Comparison of ENCODE assay signal across 18 mouse cellular contexts in genomic region chr7:137944991-137945390, GRCm38 (mm10).
DNase-seq lines count a peak whose midpoint lies in the region; ATAC-seq and TF ChIP-seq lines count a peak whose summit lies in the region.
"Had no signal": no experiment of that assay in that cellular context is flagged by ENCODE, and none has a peak within 500 bp of the region (broad histone marks: within the 10 kb centered on the region; RNA-seq: fewer than 3 reads in every experiment).

No protein-coding gene starts in this region.

- H3K4me2 ChIP-seq in limb, embryonic 14.5 days (replicated peaks; ENCODE audit: low read depth, low read length, severe bottlenecking) = no peak overlapping the region
- H3K4me2 ChIP-seq: embryonic facial prominence, embryonic 13.5 days; forebrain, embryonic 12.5 days; heart, embryonic 15.5 days; limb, embryonic 12.5 days had no signal

- ATAC-seq in limb, embryonic 14.5 days (ENCODE audit: low FRiP score, low read depth) = no peak
- ATAC-seq: inflammation-experienced regulatory T-cells, adult 6 months had no signal

- no peak for TF ChIP-seq POLR2A in limb, embryonic 14.5 days (IDR thresholded peaks at IDR 0.05; ENCODE audit: borderline replicate concordance, extremely low read depth, insufficient read depth, insufficient read length)

- no peak overlapping the region for H3K4me3 ChIP-seq in limb, embryonic 14.5 days (replicated peaks; ENCODE audit: low read length)
- H3K4me3 ChIP-seq: embryonic facial prominence, embryonic 13.5 days; forebrain, embryonic 12.5 days; heart, embryonic 15.5 days; limb, embryonic 12.5 days; megakaryocyte, embryonic 14.5 days had no signal

- WGBS in limb, embryonic 14.5 days = 90% methylated on average over 2 of the region's 2 CpGs

- no peaks in the 10 kb centered on the region for H3K27me3 ChIP-seq in limb, embryonic 14.5 days (ENCODE audit: control insufficient read depth, insufficient read depth, low read length)
- H3K27me3 ChIP-seq: embryonic facial prominence, embryonic 13.5 days; forebrain, embryonic 12.5 days; heart, embryonic 15.5 days; limb, embryonic 12.5 days; megakaryocyte, embryonic 14.5 days had no signal

- H3K4me1 ChIP-seq in limb, embryonic 14.5 days (ENCODE audit: control insufficient read depth, insufficient read depth, low read length) = no peaks in the 10 kb centered on the region
- H3K4me1 ChIP-seq: embryonic facial prominence, embryonic 13.5 days; heart, embryonic 15.5 days; limb, embryonic 12.5 days; megakaryocyte, embryonic 14.5 days had no signal

- H3K9me3 ChIP-seq in limb, embryonic 14.5 days (ENCODE audit: control insufficient read depth, low read length) = no peaks in the 10 kb centered on the region
- H3K9me3 ChIP-seq: embryonic facial prominence, embryonic 13.5 days; forebrain, embryonic 12.5 days; heart, embryonic 15.5 days; limb, embryonic 12.5 days had no signal

- no peak overlapping the region for H3K27ac ChIP-seq in limb, embryonic 14.5 days (replicated peaks; ENCODE audit: low read depth, low read length)
- H3K27ac ChIP-seq: embryonic facial prominence, embryonic 13.5 days; forebrain, embryonic 12.5 days; heart, embryonic 15.5 days; limb, embryonic 12.5 days had no signal

- H3K9ac ChIP-seq in limb, embryonic 14.5 days (ENCODE audit: low read depth, low read length, severe bottlenecking) = no peak overlapping the region
- H3K9ac ChIP-seq: embryonic facial prominence, embryonic 13.5 days; forebrain, embryonic 12.5 days; heart, embryonic 15.5 days; limb, embryonic 12.5 days had no signal

- no peaks in the 10 kb centered on the region for H3K36me3 ChIP-seq in limb, embryonic 14.5 days (ENCODE audit: control insufficient read depth, insufficient read depth, low read length)
- H3K36me3 ChIP-seq: embryonic facial prominence, embryonic 13.5 days; forebrain, embryonic 12.5 days; heart, embryonic 15.5 days; limb, embryonic 12.5 days had no signal

- peak; percentile 68 for DNase-seq in embryo, embryonic 10 days (ENCODE audit: low spot score)
- no peak for DNase-seq in embryo, embryonic 9.5 days (ENCODE audit: extremely low spot score)
- peak; percentile 14 for DNase-seq in kidney, postnatal 14 days
- no peak for DNase-seq in kidney, adult 18-20 months
- peak; percentile 68 for DNase-seq in embryo, embryonic 11 days
- DNase-seq in limb, embryonic 14.5 days (ENCODE audit: low spot score) = peak; percentile 82
- DNase-seq in right cerebral cortex, adult 2 months (ENCODE audit: low spot score in 2 of 2) = no peak
- DNase-seq in right cerebral cortex, postnatal 10 days (ENCODE audit: low spot score in 2 of 2) = no peak
- DNase-seq: cerebellum, adult 18-20 months; gastrocnemius, postnatal 25 days; layer of hippocampus, adult 9-11 months; lung, adult 18-20 months had no signal

Comparison
In these comparisons a context has a peak if more than half of its experiments do, and no peak if none do; other contexts are left out.
1. DNase-seq: peak in embryo, embryonic 10 days (single experiment), kidney, postnatal 14 days (single experiment), embryo, embryonic 11 days (single experiment) and limb, embryonic 14.5 days (single experiment); none in embryo, embryonic 9.5 days (single experiment), kidney, adult 18-20 months (single experiment), right cerebral cortex, adult 2 months (0 of 2) and right cerebral cortex, postnatal 10 days (0 of 2).